Mouse (Mus musculus) MEL (cell line): ENCODE data around the gene Ctnna2. TPM values are rescaled to one million over a fixed set of nuclear protein-coding genes. Genes with fewer than 3 reads are reported as not detected.

Source experiments
- DNase-seq: peaks from one replicate; pipeline ENCODE4 v3.0.0; 2011; ENCODE audit warnings: low read depth, low spot score
- H3K27ac ChIP-seq: 2 replicates; pipeline ENCODE4 v1.5.1; 2012; ENCODE audit warnings: low read depth, mild to moderate bottlenecking, control low read depth, low read length, moderate library complexity; ENCODE audit not compliant: control insufficient read depth
- H3K27me3 ChIP-seq, 2 experiments: fragments of 150-350 bp in 1 of 2; sonication (generic) in 1 of 2; 2 replicates each; pipeline ENCODE4 v1.6.1; 2012; ENCODE audit warnings: low read length in 2 of 2, mild to moderate bottlenecking in 2 of 2, improper control_type of control experiment in 1 of 2, moderate library complexity in 1 of 2; ENCODE audit not compliant: insufficient read depth in 2 of 2, control insufficient read depth in 1 of 2
- H3K36me3 ChIP-seq, 2 experiments: 2 replicates each; pipeline ENCODE4 v1.6.1; 2012 to 2014; ENCODE audit warnings: low read length in 2 of 2, improper control_type of control experiment in 1 of 2, inconsistent platforms in 1 of 2, mild to moderate bottlenecking in 1 of 2; ENCODE audit not compliant: insufficient read depth in 2 of 2, control insufficient read depth in 1 of 2
- H3K4me1 ChIP-seq, 2 experiments: fragments of 150-350 bp in 1 of 2; sonication (generic) in 1 of 2; 2 replicates each; pipeline ENCODE4 v1.6.1; 2012; ENCODE audit warnings: low read length in 2 of 2, improper control_type of control experiment in 1 of 2, mild to moderate bottlenecking in 1 of 2; ENCODE audit not compliant: insufficient read depth in 2 of 2, control insufficient read depth in 1 of 2
- H3K4me3 ChIP-seq, 2 experiments: fragments of 150-350 bp in 1 of 2; sonication (generic) in 1 of 2; 2 replicates each; pipeline ENCODE4 v1.5.1; 2012; ENCODE audit warnings: low read depth in 2 of 2, low read length in 2 of 2, mild to moderate bottlenecking in 2 of 2, moderate library complexity in 2 of 2, control low read depth in 1 of 2, improper control_type of control experiment in 1 of 2; ENCODE audit not compliant: control insufficient read depth in 1 of 2, insufficient read depth in 1 of 2
- H3K79me2 ChIP-seq: 2 replicates; pipeline ENCODE4 v1.6.1; 2012; ENCODE audit warnings: mild to moderate bottlenecking, low read length, moderate library complexity; ENCODE audit not compliant: control insufficient read depth, poor library complexity, insufficient read depth
- H3K9ac ChIP-seq: 2 replicates; pipeline ENCODE4 v1.6.1; 2012; ENCODE audit warnings: low read depth, mild to moderate bottlenecking, control low read depth, low read length, moderate library complexity; ENCODE audit not compliant: control insufficient read depth, poor library complexity, severe bottlenecking
- H3K9me3 ChIP-seq: fragments of 150-350 bp; sonication (generic); replicated peaks from 2 replicates; pipeline ENCODE4 v1.6.1; 2012; ENCODE audit warnings: mild to moderate bottlenecking, low read length, improper control_type of control experiment, moderate library complexity; ENCODE audit not compliant: insufficient read depth
- BHLHE40 ChIP-seq: IDR thresholded peaks from 2 replicates; pipeline ENCODE4 v1.6.1; 2012; ENCODE audit warnings: low read depth, mild to moderate bottlenecking, inconsistent platforms, low read length, improper control_type of control experiment, borderline replicate concordance
- CHD2 ChIP-seq: IDR thresholded peaks from 2 replicates; pipeline ENCODE4 v1.6.1; 2011; ENCODE audit warnings: low read length, improper control_type of control experiment
- E2F4 ChIP-seq: IDR thresholded peaks from 2 replicates; pipeline ENCODE4 v1.6.1; 2011; ENCODE audit warnings: low read depth, low read length, improper control_type of control experiment, borderline replicate concordance
- EP300 ChIP-seq, 2 experiments: IDR thresholded peaks; 2 replicates each; pipeline ENCODE4 v1.6.1; 2011; ENCODE audit warnings: improper control_type of control experiment in 2 of 2, low read length in 2 of 2, low read depth in 1 of 2, mild to moderate bottlenecking in 1 of 2
- GABPA ChIP-seq: IDR thresholded peaks from 2 replicates; pipeline ENCODE4 v1.6.1; 2012; ENCODE audit warnings: low read depth, mild to moderate bottlenecking, inconsistent platforms, low read length, improper control_type of control experiment, moderate library complexity
- GATA1 ChIP-seq: IDR thresholded peaks from 2 replicates; pipeline ENCODE4 v1.6.1; 2011; ENCODE audit warnings: low read depth, low read length, improper control_type of control experiment
- HCFC1 ChIP-seq: IDR thresholded peaks from 2 replicates; pipeline ENCODE4 v1.6.1; 2012; ENCODE audit warnings: low read depth, mild to moderate bottlenecking, inconsistent platforms, low read length, improper control_type of control experiment, moderate library complexity
- JUND ChIP-seq: IDR thresholded peaks from 2 replicates; pipeline ENCODE4 v1.6.1; 2011; ENCODE audit warnings: low read depth, mild to moderate bottlenecking, improper control_type of control experiment, low read length
- MAZ ChIP-seq: IDR thresholded peaks from 2 replicates; pipeline ENCODE4 v1.6.1; 2012; ENCODE audit warnings: low read depth, mild to moderate bottlenecking, inconsistent platforms, low read length, improper control_type of control experiment
- MYB ChIP-seq: IDR thresholded peaks from 2 replicates; pipeline ENCODE4 v1.6.1; 2011; ENCODE audit warnings: mild to moderate bottlenecking, low read depth, low read length, improper control_type of control experiment
- NELFE ChIP-seq: IDR thresholded peaks from 2 replicates; pipeline ENCODE4 v1.6.1; 2011; ENCODE audit warnings: low read depth, low read length, improper control_type of control experiment
- NRF1 ChIP-seq: IDR thresholded peaks from 2 replicates; pipeline ENCODE4 v1.6.1; 2014; ENCODE audit warnings: low read depth, mild to moderate bottlenecking, inconsistent platforms, low read length, improper control_type of control experiment, moderate library complexity; ENCODE audit not compliant: poor library complexity, insufficient read depth, severe bottlenecking
- POLR2A ChIP-seq, 2 experiments: IDR thresholded peaks; 2 replicates each; pipeline ENCODE4 v1.6.1; 2011 to 2012; ENCODE audit warnings: low read length in 2 of 2, mild to moderate bottlenecking in 2 of 2, control low read depth in 1 of 2, improper control_type of control experiment in 1 of 2, low read depth in 1 of 2, moderate library complexity in 1 of 2; ENCODE audit not compliant: control insufficient read depth in 1 of 2, insufficient read depth in 1 of 2, poor library complexity in 1 of 2
- POLR2AphosphoS5 ChIP-seq: IDR thresholded peaks from 2 replicates; pipeline ENCODE4 v1.6.1; 2012; ENCODE audit warnings: low read depth, borderline replicate concordance, mild to moderate bottlenecking, inconsistent platforms, low read length, moderate library complexity, mixed read lengths
- RAD21 ChIP-seq: IDR thresholded peaks from 2 replicates; pipeline ENCODE4 v1.6.1; 2011; ENCODE audit warnings: mild to moderate bottlenecking, low read depth, low read length, improper control_type of control experiment
- SIN3A ChIP-seq: IDR thresholded peaks from 2 replicates; pipeline ENCODE4 v1.6.1; 2012; ENCODE audit warnings: low read length, improper control_type of control experiment, inconsistent platforms
- SMC3 ChIP-seq: IDR thresholded peaks from 2 replicates; pipeline ENCODE4 v1.6.1; 2011; ENCODE audit warnings: low read depth, low read length, improper control_type of control experiment
- UBTF ChIP-seq: IDR thresholded peaks from 2 replicates; pipeline ENCODE4 v1.6.1; 2012; ENCODE audit warnings: low read depth, mild to moderate bottlenecking, inconsistent platforms, low read length, improper control_type of control experiment, moderate library complexity, borderline replicate concordance; ENCODE audit not compliant: insufficient read depth
- USF1 ChIP-seq: IDR thresholded peaks from 2 replicates; pipeline ENCODE4 v1.6.1; 2014; ENCODE audit warnings: low read depth, mild to moderate bottlenecking, inconsistent platforms, low read length, improper control_type of control experiment, moderate library complexity
- USF2 ChIP-seq, 2 experiments: IDR thresholded peaks; 2 replicates each; pipeline ENCODE4 v1.6.1; 2011 to 2012; ENCODE audit warnings: improper control_type of control experiment in 2 of 2, low read length in 2 of 2, borderline replicate concordance in 1 of 2, inconsistent platforms in 1 of 2, low read depth in 1 of 2, mild to moderate bottlenecking in 1 of 2; ENCODE audit not compliant: insufficient read depth in 1 of 2
- ZC3H11A ChIP-seq: IDR thresholded peaks from 2 replicates; pipeline ENCODE4 v1.6.1; 2012; ENCODE audit warnings: low read depth, mild to moderate bottlenecking, inconsistent platforms, low read length, improper control_type of control experiment
- ZMIZ1 ChIP-seq: IDR thresholded peaks from 2 replicates; pipeline ENCODE4 v1.6.1; 2012; ENCODE audit warnings: low read depth, mild to moderate bottlenecking, inconsistent platforms, low read length, improper control_type of control experiment, moderate library complexity
- ZNF384 ChIP-seq: IDR thresholded peaks from 2 replicates; pipeline ENCODE4 v1.6.1; 2012; ENCODE audit warnings: low read depth, mild to moderate bottlenecking, inconsistent platforms, low read length, improper control_type of control experiment
- polyA plus RNA-seq, 2 experiments: library from polyadenylated mRNA; stranded (reverse) in 1 of 2; unstranded in 1 of 2; fragments of >175 nt in 1 of 2; fragments of >200 nt in 1 of 2; gene quantifications; 2 replicates each; pipeline versions ENCODE4 v1.2.1 to v1.2.4; 2012; ENCODE audit warnings: low replicate concordance in 2 of 2, low read depth in 1 of 2; ENCODE audit not compliant: insufficient read length in 2 of 2, insufficient read depth in 1 of 2, missing spikeins in 1 of 2
- total RNA-seq: library from RNA; depleted of rRNA; stranded (reverse); fragments of 300-350 nt; gene quantifications from 2 replicates; pipeline ENCODE4 v1.2.3, GENCODE M21; 2012

Gene Ctnna2
- total and polyA plus RNA-seq, 3 experiments: not detected

- Histone ChIP-seq H3K9me3 (no peaks in the 10 kb centered on the region), H3K27ac (no peak within 1 kb of the TSS), H3K36me3 (no peaks in the 10 kb centered on the region), H3K79me2 (no peaks in the 10 kb centered on the region), H3K4me3 (no peak within 1 kb of the TSS), H3K4me1 (no peaks in the 10 kb centered on the region), H3K27me3 (no peaks in the 10 kb centered on the region), H3K9ac (no peak within 1 kb of the TSS)
- TF ChIP-seq SMC3: no peak
- no peak for TF ChIP-seq ZC3H11A
- no peak for TF ChIP-seq POLR2A (IDR thresholded peaks at IDR 0.05; ENCODE audit: control insufficient read depth in 1 of 2, insufficient read depth in 1 of 2, low read depth in 1 of 2, low read length in 2 of 2, poor library complexity in 1 of 2)
- TF ChIP-seq E2F4: no peak
- no peak for TF ChIP-seq JUND
- TF ChIP-seq GATA1: no peak
- TF ChIP-seq MYB: no peak
- no peak for TF ChIP-seq EP300 (IDR thresholded peaks at IDR 0.05; ENCODE audit: low read depth in 1 of 2, low read length in 2 of 2)
- TF ChIP-seq GABPA: no peak
- no peak for TF ChIP-seq MAZ
- TF ChIP-seq UBTF: no peak
- no peak for TF ChIP-seq SIN3A
- TF ChIP-seq NRF1: no peak
- TF ChIP-seq HCFC1: no peak
- TF ChIP-seq RAD21: no peak
- TF ChIP-seq NELFE: no peak
- no peak for TF ChIP-seq ZMIZ1
- TF ChIP-seq BHLHE40: no peak
- TF ChIP-seq POLR2AphosphoS5: no peak
- TF ChIP-seq USF1: no peak
- DNase-seq: no peak
Measured at GRCm38 (mm10) chr6:77242601-77243406, 736.7 kb downstream of the Ctnna2 start, which contains the start of gene Lrrtm1. Lrrtm1 (plus strand) TSS chr6:77242689.

- Histone ChIP-seq H3K9ac (no peak overlapping the region), H3K27ac (no peak overlapping the region), H3K4me1 (no peaks in the 10 kb centered on the region), H3K79me2 (no peaks in the 10 kb centered on the region), H3K4me3 (no peak overlapping the region), H3K36me3 (no peaks in the 10 kb centered on the region), H3K9me3 (no peaks in the 10 kb centered on the region), H3K27me3 (no peaks in the 10 kb centered on the region)
- DNase-seq: no peak
- TF ChIP-seq CHD2: no peak
- no peak for TF ChIP-seq ZNF384
- no peak for TF ChIP-seq HCFC1
- TF ChIP-seq GATA1: no peak
- no peak for TF ChIP-seq USF2 (IDR thresholded peaks at IDR 0.05; ENCODE audit: borderline replicate concordance in 1 of 2, insufficient read depth in 1 of 2, low read depth in 1 of 2, low read length in 2 of 2)
Measured at GRCm38 (mm10) chr6:77240426-77240825, 739.1 kb downstream of the Ctnna2 start.
